Mouse (Mus musculus) neural tube, embryonic 10.5 days (tissue): ENCODE data around the gene Gtsf1.

ENCODE experiments used
- DNase-seq: peaks from one replicate; pipeline ENCODE4 v3.0.0-alpha.2; 2017; ENCODE audit warnings: low spot score; ENCODE audit errors: extremely low spot score

The Gtsf1 gene

GRCm38 (mm10) chr15:103357817-103358216 is 72.5 kb downstream of the Gtsf1 start:
- DNase-seq: no peak

GRCm38 (mm10) chr15:103356130-103356529 is 74.1 kb downstream of the Gtsf1 start:
- no peak for DNase-seq

DNA sequence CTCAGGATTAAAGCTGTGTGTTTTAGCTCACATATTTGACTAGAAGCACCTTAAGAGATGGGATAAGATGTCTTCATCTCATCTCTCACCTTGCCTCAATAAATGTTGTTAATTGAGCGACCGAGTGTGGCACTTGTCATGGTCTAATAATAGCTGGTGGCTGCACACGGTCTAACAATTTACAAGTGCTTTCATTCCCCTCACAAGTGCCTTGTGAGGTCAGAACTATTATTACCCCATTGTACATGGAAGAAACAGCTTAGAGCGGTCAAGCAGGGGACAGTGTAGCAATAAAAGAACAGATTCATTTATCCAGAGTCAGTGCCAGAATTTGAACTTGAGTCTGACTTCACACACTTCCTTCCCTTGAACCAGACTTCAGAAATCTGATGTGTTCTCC is 74.8 kb downstream of the Gtsf1 start:
- DNase-seq: no peak

- DNase-seq: no peak
Measured at GRCm38 (mm10) chr15:103354690-103355089, 75.6 kb downstream of the Gtsf1 start.

DNA sequence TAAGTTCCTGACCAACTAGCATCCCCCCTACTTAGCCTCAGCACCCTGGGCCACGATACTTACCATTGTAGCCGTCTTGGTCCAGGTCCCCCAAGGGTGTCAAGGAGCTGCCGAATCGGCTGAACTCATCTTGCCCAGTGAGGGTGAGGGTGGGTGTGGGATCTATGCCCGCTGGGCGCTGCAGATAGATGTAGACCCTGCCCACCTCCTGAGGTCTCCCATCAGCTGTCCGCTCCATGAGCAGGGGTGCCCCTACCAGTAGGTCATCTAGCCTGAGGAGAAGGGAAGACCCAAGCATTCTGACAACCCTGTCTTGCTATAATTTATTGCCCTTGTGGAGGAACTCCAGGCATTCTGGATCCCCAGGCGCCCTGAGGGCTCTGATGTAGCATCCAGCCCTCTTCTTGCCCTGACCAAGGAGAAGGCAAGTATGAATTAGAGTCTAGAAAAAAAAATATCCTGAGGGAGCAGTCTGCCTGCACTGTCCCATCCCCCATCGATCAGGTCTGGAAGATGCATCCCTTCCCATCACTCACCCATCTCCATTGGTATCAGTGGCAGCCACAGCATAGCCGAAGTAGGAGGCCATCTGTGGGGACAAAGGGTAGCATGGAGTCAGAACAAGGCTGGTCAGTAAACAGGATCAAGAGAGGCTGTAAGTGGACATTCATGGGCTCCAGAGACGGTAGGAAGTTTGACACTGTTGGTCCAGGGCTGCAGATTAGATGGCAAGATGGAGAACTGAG is 76.6 kb downstream of the Gtsf1 start:
- no peak for DNase-seq

DNA sequence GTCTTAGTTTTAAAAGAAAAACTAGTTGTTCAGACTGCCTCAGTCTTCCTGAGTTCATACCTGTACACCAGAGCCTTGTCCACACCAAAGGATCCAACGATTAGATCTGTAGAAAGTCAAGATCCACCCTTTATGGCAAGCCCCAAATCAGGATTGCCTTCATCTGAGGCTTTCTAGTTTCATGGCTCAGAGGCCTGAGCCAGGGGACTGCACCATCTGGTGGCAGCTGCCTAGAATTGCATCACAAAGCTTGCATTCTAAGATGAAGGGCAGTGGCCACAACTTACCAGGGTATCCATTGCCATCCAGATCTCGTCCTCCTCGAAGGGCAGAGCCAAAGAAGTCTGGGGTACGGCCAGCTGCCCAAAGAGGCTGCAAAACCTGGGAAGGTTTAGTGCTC is 77.4 kb downstream of the Gtsf1 start:
- DNase-seq: peak; percentile 59
